Mouse (Mus musculus): Measurements from ENCODE around the gene Myrip.
"Not testable (repeated sequence)": the region's sequence is repeated elsewhere in the genome, so short reads cannot be mapped to it uniquely, and the experiment has no call there.

Gene Myrip

GRCm38 (mm10) chr9:120377726-120378125, 76.4 kb downstream of the Myrip start:
- DNase-seq (ENCODE audit: low spot score in 2 of 2), result peak in 1 of 2 experiments; percentile 42

DNA sequence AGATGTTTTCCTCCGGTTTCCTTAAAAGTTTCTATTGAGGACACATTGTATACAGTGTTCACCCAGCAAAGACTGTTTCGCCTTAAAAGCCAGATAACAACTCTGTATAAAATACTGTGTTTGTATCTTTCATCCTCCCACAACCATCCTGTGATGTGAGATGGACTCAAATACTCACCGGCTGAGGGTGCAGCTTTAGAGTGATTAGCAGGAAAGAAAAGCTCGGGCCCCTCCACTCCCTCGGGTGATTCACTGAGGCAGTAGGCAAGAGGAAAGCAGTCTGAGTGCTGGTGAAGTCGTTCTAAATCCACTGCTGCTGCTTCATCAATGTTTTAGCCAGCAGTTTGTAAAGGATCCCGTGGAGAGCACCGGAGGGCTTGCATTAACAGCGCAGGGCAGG, 93.9 kb downstream of the Myrip start:
- DNase-seq (ENCODE audit: low spot score in 2 of 2), result no peak

DNA sequence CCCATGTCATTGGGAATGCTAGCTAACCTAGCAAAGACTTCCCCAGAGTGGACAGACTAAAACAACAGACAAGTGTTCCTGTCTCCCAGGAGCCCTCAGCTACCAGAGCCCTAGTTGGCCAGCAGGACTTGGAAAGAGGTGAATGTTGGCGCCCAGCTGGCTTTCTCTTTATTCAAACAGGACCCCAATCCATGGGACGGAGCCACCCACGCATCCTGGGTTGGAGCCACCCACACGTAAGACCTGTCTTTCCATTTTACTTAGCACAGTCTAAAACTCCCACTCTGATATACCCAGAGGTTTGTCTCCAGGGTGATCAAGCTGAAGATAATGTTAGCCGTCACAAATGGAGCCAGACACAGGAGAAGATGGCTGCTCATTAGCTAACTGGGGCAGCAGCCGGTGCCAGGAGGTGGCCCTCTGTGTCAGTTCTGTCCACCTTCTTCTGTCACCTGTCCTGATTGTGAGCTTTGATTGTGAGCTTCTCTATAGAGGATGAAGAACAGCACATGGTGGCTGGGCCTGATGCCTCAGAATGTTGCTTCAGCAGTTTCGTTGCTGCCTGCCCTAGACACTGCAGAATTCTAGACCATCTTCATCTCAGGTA, 95.4 kb downstream of the Myrip start:
- no peak for DNase-seq (ENCODE audit: low spot score in 2 of 2)

DNA sequence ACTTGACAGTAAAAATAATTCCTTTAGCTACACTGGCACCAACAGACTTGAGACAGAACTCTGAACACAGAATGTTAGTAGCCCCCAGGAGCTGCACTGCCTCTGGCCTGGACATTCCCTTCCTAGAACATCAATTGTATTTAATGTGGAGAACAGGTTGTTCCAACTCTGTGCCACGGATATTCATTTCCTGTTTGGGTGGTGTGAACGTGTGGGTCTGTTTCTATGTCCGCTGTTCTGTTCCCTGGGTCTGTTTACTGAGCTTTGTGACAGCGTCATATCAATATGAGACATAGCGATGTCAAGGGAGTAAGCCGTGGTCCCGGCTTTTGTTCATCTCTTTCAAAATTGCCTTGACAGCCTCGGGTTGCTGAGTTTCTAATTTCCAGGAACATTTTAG, 97.0 kb downstream of the Myrip start:
- no peak for DNase-seq (ENCODE audit: low spot score in 2 of 2)

- DNase-seq (ENCODE audit: low spot score in 2 of 2), result not testable (repeated sequence)
These were observed 98.2 kb downstream of the Myrip start for GRCm38 (mm10) chr9:120399537-120399936.

DNA sequence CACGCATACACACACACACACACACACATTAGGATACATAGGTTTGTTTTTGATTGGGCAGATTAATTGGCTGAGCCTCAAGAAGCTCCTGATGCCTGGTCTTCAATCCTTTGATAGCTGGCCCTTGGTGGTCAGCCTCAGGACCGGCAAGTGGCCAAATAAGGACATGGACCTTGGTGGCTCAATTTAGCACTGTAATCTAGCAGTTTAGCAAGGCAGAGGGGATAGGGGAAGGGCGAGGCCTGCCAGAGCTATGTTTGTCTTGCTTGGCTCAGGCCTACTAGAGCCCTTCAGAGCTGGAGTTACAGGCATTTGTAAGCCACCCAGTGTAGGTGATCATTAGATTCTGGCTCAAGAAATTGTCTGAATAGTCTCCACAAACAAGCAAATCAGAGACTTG, 101.1 kb downstream of the Myrip start:
- DNase-seq (ENCODE audit: low spot score in 2 of 2), result no peak

GRCm38 (mm10) chr9:120403661-120404060, 102.3 kb downstream of the Myrip start:
- DNase-seq (ENCODE audit: low spot score in 2 of 2), result peak; percentile 39 to 57

DNA sequence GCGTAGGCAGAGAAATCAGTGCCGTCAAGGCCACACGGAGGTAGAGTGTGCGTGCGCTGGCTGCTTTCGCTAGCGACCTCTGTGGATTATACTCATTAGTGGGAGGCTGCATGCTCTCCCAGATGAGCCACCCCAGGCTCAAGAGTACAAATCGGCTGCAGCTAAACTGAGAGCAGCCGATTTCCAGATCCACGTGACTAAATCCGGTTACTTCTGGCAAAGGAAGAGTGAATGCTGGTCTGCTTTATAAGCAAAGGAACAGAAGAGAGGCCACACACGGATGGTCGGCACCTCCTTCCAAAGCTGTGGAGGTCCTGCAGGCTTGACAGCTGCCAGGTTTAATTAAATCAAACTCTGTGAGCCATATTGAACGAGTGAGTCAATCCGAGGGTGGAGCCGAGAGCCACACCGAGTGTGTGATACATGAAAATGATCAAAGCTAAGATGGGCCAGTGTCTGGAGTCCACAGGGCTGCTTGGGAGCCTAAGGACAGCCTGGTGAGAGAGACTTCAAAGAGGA, 108.4 kb downstream of the Myrip start:
- no peak for DNase-seq (ENCODE audit: low spot score in 2 of 2)

- DNase-seq (ENCODE audit: low spot score in 2 of 2), result peak in 1 of 2 experiments; percentile 38
These were observed 109.1 kb downstream of the Myrip start for GRCm38 (mm10) chr9:120410421-120410820.

DNA sequence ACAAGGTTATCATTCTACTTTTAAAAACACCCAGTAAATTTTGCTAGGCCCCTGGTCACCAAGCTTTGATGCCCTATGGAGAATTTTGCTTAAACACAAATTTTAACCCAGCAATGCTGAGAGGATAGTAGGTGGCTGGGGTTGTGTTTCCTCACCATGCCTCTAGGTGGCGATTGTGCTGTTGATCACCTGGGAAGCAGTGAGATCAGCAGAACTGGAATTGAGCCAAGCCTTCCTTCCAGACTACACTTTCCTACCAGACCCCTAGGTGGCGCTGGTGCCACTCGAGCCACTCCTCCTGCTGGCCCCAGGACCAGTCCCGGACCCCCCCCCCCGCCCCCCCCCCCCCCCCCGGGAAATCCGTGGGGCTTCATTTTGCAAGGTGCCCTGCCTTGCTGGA, 114.2 kb downstream of the Myrip start:
- peak; percentile 74 for DNase-seq (ENCODE audit: low spot score in 2 of 2)

DNA sequence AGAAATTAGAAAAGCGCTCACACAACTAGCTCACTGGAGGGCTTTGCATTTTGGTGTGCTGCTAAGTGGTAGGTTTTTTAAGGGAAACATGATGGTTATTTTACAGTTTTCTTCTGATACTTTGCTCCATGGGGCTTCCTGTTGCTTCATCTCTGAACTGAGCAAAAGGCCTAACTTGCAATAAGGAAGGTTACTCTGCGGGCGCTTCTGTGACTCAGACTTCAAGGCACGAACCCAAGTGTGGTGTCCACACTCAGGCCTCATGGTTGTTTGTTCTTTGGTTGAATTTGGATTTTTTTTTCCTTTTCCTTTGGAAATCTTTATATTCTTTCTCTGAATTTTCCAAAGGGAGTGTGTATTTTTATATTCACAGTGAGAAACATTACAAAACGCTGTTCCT, 114.8 kb downstream of the Myrip start:
- DNase-seq (ENCODE audit: low spot score in 2 of 2), result no peak

- no peak for DNase-seq (ENCODE audit: low spot score in 2 of 2)
These were observed 115.4 kb downstream of the Myrip start for GRCm38 (mm10) chr9:120416729-120417128.

- DNase-seq (ENCODE audit: low spot score in 2 of 2), result no peak
These were observed 117.3 kb downstream of the Myrip start for GRCm38 (mm10) chr9:120418582-120418981.

DNA sequence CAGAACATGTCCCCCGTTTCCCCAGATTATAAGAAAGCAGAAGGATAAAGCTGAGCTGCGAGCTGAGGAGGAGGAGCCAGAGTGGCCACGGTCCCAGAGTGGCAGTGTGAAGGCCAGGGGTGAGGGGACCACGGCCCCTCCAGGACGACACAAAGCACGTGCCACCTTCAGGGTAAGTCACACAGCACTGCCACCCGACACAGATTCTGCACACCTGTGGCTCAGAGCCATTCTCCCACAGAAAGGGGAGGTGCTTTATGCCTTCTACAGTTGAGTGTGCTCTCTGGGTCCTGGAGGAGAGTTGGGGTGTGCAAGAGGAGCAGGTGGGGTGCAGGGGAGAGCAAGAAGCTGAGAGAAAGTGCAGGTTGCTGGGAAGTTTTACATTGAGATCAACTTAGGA, 123.3 kb downstream of the Myrip start:
- no peak for DNase-seq (ENCODE audit: low spot score in 2 of 2)

GRCm38 (mm10) chr9:120425768-120426167, 124.5 kb downstream of the Myrip start:
- peak in 1 of 2 experiments; percentile 73 for DNase-seq (ENCODE audit: low spot score in 2 of 2)

DNA sequence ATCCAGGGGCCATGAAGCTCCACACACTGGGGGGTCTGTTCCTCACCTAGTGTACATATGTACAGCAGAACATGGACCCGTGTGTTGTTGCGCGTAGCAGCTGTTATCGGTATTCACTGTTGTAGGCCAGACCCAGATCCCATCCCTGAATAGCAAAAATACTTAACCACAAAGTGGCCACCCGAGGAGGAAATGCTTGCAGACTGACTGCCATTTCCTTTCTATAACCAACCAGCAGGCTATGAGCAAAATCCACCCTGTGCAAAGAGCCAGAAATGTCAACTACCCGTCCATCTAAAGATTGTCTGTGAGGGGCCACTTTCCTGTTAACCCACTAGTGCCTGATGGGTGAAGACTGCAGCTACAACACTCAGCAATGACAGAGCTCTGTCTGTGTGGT, 126.9 kb downstream of the Myrip start:
- DNase-seq (ENCODE audit: low spot score in 2 of 2), result no peak

- DNase-seq (ENCODE audit: low spot score in 2 of 2), result peak in 1 of 2 experiments; percentile 63
These were observed 132.4 kb downstream of the Myrip start for GRCm38 (mm10) chr9:120433747-120434146.

DNA sequence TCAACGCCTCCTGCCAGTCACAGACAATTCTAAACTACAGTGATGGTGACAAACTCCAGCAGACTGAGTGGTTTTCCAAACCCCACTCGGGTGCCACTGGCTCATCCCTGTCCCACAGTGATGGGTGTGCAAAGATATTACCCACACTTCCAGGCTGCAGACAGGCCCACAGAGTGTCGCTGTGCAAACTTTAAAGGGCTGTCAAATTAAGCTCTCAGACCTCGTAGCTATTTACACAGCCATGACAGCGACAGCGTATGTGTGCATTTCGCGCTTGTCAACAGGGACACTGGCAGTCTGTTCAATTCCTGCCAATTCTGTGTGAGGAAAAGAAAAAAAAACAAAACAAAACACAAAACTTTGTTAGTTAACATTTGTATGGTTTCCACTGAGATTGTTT, 134.5 kb downstream of the Myrip start:
- DNase-seq (ENCODE audit: low spot score in 2 of 2), result no peak

DNA sequence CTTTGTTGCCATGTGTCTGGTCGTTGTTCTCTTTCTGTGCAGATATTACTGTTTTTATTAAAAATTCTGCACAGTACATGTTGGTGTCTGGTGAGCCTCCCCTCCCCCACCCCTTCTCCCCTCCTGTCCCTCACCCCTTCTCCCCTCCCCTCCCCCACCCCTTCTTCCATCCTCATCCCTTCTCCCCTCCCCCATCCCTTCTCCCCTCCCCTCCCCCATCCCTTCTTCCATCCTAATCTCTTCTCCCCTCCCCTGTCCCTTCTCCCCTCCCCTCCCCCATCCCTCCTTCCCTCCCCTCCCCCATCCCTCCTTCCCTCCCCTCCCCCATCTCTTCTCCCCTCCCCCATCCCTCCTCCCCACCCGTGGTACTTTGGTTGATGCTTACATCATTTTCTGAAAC, 135.5 kb downstream of the Myrip start:
- no peak for DNase-seq (ENCODE audit: low spot score in 2 of 2)

DNA sequence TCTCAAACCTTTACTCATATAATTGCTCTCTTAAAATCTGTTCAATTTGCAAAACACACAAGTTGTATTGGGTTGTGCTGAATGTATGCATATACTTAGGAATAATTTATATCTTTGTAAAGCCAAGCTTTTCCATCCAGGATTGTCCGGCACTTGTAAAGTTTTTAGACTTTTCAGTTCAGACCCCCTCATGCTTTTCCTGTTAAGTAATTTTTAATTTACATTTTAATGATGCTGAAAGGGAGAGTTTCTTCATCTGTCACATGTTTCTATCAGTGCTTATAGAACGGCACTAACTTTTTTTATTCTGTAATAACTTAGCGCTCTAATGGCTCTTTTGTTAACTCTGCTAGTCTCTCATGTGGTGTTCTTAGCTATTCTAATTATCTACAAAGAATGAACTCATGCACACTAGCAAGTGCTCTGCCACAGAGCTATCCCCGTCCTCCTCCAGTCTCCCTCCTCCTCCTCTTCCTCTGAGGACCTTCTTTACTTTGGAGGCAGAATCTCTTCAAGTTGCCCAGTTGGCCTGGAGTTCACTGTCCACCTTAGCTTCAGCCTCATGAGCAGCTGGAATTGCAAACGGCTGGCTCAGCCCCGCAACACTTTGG, 136.1 kb downstream of the Myrip start:
- DNase-seq (ENCODE audit: low spot score in 2 of 2), result no peak

DNA sequence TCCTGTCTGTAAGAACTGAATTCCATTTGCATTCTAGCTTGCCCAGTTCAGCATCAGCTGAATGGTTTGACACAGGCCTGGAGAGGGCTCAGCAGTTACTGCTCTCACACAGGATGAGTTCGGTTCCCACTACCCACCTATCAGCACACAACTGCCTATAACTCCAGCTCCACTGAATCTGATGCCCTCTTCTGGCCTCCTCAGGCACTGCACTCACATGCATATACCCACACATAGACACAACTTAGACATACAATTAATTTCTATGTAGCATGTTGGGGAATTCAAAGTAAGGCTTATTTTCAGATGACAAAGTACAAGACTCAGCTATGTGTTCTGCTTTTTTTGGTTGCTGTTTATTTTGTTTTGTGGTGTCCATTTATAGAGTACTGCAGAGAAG, 137.0 kb downstream of the Myrip start:
- no peak for DNase-seq (ENCODE audit: low spot score in 2 of 2)

DNA sequence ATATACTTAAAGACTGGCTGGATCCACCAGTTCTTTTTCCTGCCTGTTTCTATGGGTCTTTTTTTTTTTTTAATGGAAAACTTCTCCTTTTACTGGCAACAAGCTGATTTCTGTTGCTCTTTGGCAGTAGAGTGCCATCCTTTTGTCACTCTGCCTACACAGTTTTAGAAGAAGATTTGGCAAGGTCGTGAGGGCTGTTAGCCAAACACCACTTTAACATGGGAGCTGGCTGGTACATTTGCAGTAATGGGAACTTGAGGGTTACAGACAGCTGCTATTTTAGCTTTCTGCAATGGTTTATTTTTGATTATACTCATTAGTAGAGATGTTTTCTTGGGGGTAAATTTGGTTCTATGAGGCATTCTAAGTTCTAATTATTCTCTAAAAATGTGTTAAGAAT, 137.5 kb downstream of the Myrip start:
- no peak for DNase-seq (ENCODE audit: low spot score in 2 of 2)

GRCm38 (mm10) chr9:120444642-120445041, 143.3 kb downstream of the Myrip start:
- DNase-seq (ENCODE audit: low spot score in 2 of 2), result no peak
